Comparison of ENCODE assay signal across 8 mouse cellular contexts in the genomic region with DNA sequence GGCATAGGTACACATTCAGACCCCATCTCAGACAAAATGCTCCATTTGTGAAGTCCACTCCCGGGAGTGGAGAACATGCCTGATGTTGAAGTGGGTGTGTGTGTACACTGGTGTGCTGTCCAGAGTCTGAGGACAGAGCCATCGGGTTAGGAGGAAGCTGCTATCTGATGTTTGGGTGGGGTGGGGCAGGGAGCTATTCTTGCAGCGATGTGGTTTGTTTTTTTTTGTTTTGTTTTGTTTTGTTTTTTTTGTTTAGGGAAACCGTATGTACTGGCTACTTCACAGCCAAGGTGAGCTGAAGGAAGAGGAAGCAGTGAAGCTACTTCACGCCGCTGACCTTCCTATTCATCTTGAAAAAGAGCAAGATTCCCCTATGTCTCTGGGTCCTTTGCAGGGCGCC. TPM values are rescaled to one million over a fixed set of nuclear protein-coding genes. Genes with fewer than 3 reads are reported as not detected.
DNase-seq lines count a peak whose midpoint lies in the region; ATAC-seq and TF ChIP-seq lines count a peak whose summit lies in the region.

No protein-coding gene starts in this region.

- WGBS in lung, embryonic 14.5 days, result 4% methylated on average over 7 of the region's 7 CpGs
- 13% methylated on average over 7 of the region's 7 CpGs for WGBS in limb, embryonic 11.5 days
- WGBS in midbrain, postnatal 0 days, result 8% methylated on average over 7 of the region's 7 CpGs

- DNase-seq in lung, embryonic 14.5 days, result no peak
- no peak for DNase-seq in lung, postnatal 14 days
- DNase-seq in limb, embryonic 11.5 days (ENCODE audit: low spot score), result no peak
- DNase-seq in midbrain, postnatal 0 days (ENCODE audit: low spot score), result no peak
- no peak for DNase-seq in cerebellum, postnatal 10 days
- DNase-seq in retina, postnatal 1 day, result no peak
- no peak for DNase-seq in embryo, embryonic 9.5 days (ENCODE audit: extremely low spot score)

- H3K9me3 ChIP-seq in lung, embryonic 14.5 days (ENCODE audit: low read depth, low read length), result no peaks in the 10 kb centered on the region
- H3K9me3 ChIP-seq in erythroblast, embryonic 14.5 days (ENCODE audit: control insufficient read depth, low read length), result no peaks in the 10 kb centered on the region
- no peaks in the 10 kb centered on the region for H3K9me3 ChIP-seq in limb, embryonic 11.5 days (ENCODE audit: control insufficient read depth, low read length)
- no peaks in the 10 kb centered on the region for H3K9me3 ChIP-seq in midbrain, postnatal 0 days (ENCODE audit: low read length)

- no peaks in the 10 kb centered on the region for H3K36me3 ChIP-seq in lung, embryonic 14.5 days (ENCODE audit: insufficient read depth)
- H3K36me3 ChIP-seq in erythroblast, embryonic 14.5 days (ENCODE audit: control insufficient read depth), result peaks cover 8% of the 10 kb centered on the region
- H3K36me3 ChIP-seq in limb, embryonic 11.5 days (ENCODE audit: control insufficient read depth, insufficient read depth, low read length), result no peaks in the 10 kb centered on the region
- H3K36me3 ChIP-seq in midbrain, postnatal 0 days (ENCODE audit: insufficient read depth, low read length), result no peaks in the 10 kb centered on the region

- H3K4me3 ChIP-seq in lung, embryonic 14.5 days (ENCODE audit: low read depth, low read length), result peak overlapping the region; percentile 94
- peak overlapping the region; percentile 89 for H3K4me3 ChIP-seq in erythroblast, embryonic 14.5 days (replicated peaks)
- peak overlapping the region; percentile 92 for H3K4me3 ChIP-seq in limb, embryonic 11.5 days (ENCODE audit: low read depth, low read length)
- H3K4me3 ChIP-seq in midbrain, postnatal 0 days (ENCODE audit: low read depth, low read length), result peak overlapping the region; percentile 80

- peak overlapping the region; percentile 88; the same call in 1 of the 2 replicates for H3K27ac ChIP-seq in lung, embryonic 14.5 days (ENCODE audit: low read depth)
- no peak overlapping the region for H3K27ac ChIP-seq in limb, embryonic 11.5 days (replicated peaks; ENCODE audit: low read depth, low read length)
- peak overlapping the region; percentile 84; the same call in 1 of the 2 replicates for H3K27ac ChIP-seq in midbrain, postnatal 0 days (ENCODE audit: low read depth, low read length)

- H3K4me2 ChIP-seq in lung, embryonic 14.5 days, result peak overlapping the region; percentile 68
- peak overlapping the region; percentile 78 for H3K4me2 ChIP-seq in limb, embryonic 11.5 days (ENCODE audit: low read depth, severe bottlenecking)
- H3K4me2 ChIP-seq in midbrain, postnatal 0 days (ENCODE audit: low read depth, low read length, poor library complexity, severe bottlenecking), result peak overlapping the region; percentile 68

- no peak for TF ChIP-seq CTCF in lung, embryonic 14.5 days (IDR thresholded peaks at IDR 0.05; ENCODE audit: low read depth)
- no peak for TF ChIP-seq CTCF in midbrain, postnatal 0 days (IDR thresholded peaks at IDR 0.05)

- H3K27me3 ChIP-seq in lung, embryonic 14.5 days (ENCODE audit: insufficient read depth, low read length), result no peaks in the 10 kb centered on the region
- H3K27me3 ChIP-seq in erythroblast, embryonic 14.5 days (ENCODE audit: control insufficient read depth), result no peaks in the 10 kb centered on the region
- H3K27me3 ChIP-seq in limb, embryonic 11.5 days (ENCODE audit: control insufficient read depth, insufficient read depth, low read length), result no peaks in the 10 kb centered on the region
- H3K27me3 ChIP-seq in midbrain, postnatal 0 days (ENCODE audit: insufficient read depth, low read length), result no peaks in the 10 kb centered on the region

- no peak for ATAC-seq in lung, embryonic 14.5 days (ENCODE audit: insufficient read depth)
- no peak for ATAC-seq in limb, embryonic 11.5 days (ENCODE audit: insufficient number of reproducible peaks, low FRiP score, low TSS enrichment, low read depth)
- no peak for ATAC-seq in midbrain, postnatal 0 days (ENCODE audit: low FRiP score)

- peak overlapping the region; percentile 93 for H3K9ac ChIP-seq in lung, embryonic 14.5 days
- peak overlapping the region; percentile 96 for H3K9ac ChIP-seq in limb, embryonic 11.5 days (ENCODE audit: low read length)
- peak overlapping the region; percentile 91 for H3K9ac ChIP-seq in midbrain, postnatal 0 days (replicated peaks; ENCODE audit: low read length, poor library complexity, severe bottlenecking)

- no peaks in the 10 kb centered on the region for H3K4me1 ChIP-seq in lung, embryonic 14.5 days (ENCODE audit: insufficient read depth)
- peaks cover 42% of the 10 kb centered on the region for H3K4me1 ChIP-seq in erythroblast, embryonic 14.5 days (ENCODE audit: control insufficient read depth)
- H3K4me1 ChIP-seq in limb, embryonic 11.5 days (ENCODE audit: control insufficient read depth, insufficient read depth, low read length), result peaks cover 3% of the 10 kb centered on the region; the same call in 1 of the 2 replicates
- H3K4me1 ChIP-seq in midbrain, postnatal 0 days (ENCODE audit: insufficient read depth, low read length), result peaks cover 10% of the 10 kb centered on the region; the same call in 1 of the 2 replicates

RNA-seq across cellular contexts. Expression of gene Stk38, which starts 1.0 kb away (rescaled TPM):
- polyA plus RNA-seq in lung, embryonic 14.5 days (2014; fragmentation: Nextera tagmentation; extraction: Ambion mirVana), result 103 and 104 TPM in 2 replicates
- 4.2 and 4.4 TPM in 2 replicates for polyA plus RNA-seq in erythroblast, embryonic 14.5 days (2012)
- polyA plus RNA-seq in limb, embryonic 11.5 days (2014; fragmentation: Nextera tagmentation; extraction: Ambion mirVana), result 125 and 127 TPM in 2 replicates
- total RNA-seq in midbrain, postnatal 0 days (2014; rRNA removed), result 44.2 and 58.1 TPM in 2 replicates
- 42.1 and 47.9 TPM in 2 replicates for polyA plus RNA-seq in midbrain, postnatal 0 days (2015; fragmentation: Nextera tagmentation; extraction: Ambion mirVana)

RNA-seq across cellular contexts. Expression of gene Srsf3, which starts 25.6 kb away (rescaled TPM):
- 716 and 730 TPM in 2 replicates for polyA plus RNA-seq in lung, embryonic 14.5 days (2014; fragmentation: Nextera tagmentation; extraction: Ambion mirVana)
- polyA plus RNA-seq in erythroblast, embryonic 14.5 days (2012), result 3.2 and 16.8 TPM in 2 replicates
- polyA plus RNA-seq in limb, embryonic 11.5 days (2014; fragmentation: Nextera tagmentation; extraction: Ambion mirVana), result 872 and 879 TPM in 2 replicates
- total RNA-seq in midbrain, postnatal 0 days (2014; rRNA removed), result 119 and 193 TPM in 2 replicates
- 284 and 296 TPM in 2 replicates for polyA plus RNA-seq in midbrain, postnatal 0 days (2015; fragmentation: Nextera tagmentation; extraction: Ambion mirVana)

RNA-seq across cellular contexts. Expression of gene Kctd20, which starts 55.1 kb away (rescaled TPM):
- 89.4 and 91.5 TPM in 2 replicates for polyA plus RNA-seq in lung, embryonic 14.5 days (2014; fragmentation: Nextera tagmentation; extraction: Ambion mirVana)
- 11.3 and 19.7 TPM in 2 replicates for polyA plus RNA-seq in erythroblast, embryonic 14.5 days (2012)
- polyA plus RNA-seq in limb, embryonic 11.5 days (2014; fragmentation: Nextera tagmentation; extraction: Ambion mirVana), result 106 and 114 TPM in 2 replicates
- 60.0 and 64.9 TPM in 2 replicates for total RNA-seq in midbrain, postnatal 0 days (2014; rRNA removed)
- 63.2 and 63.8 TPM in 2 replicates for polyA plus RNA-seq in midbrain, postnatal 0 days (2015; fragmentation: Nextera tagmentation; extraction: Ambion mirVana)

Comparison
In these comparisons a context has a peak if more than half of its experiments do, and no peak if none do; other contexts are left out.
1. RNA of gene Srsf3, which starts 25.6 kb away (polyA plus RNA-seq): 872 to 879 TPM in limb, embryonic 11.5 days, 716 to 730 TPM in lung, embryonic 14.5 days and 284 to 296 TPM in midbrain, postnatal 0 days; 3.2 to 16.8 TPM in erythroblast, embryonic 14.5 days; every median in the first group is over 10 times any median in the second.
2. Peak in every context shown above with its lines, with median percentiles within 50 percentile points of each other: H3K4me2 ChIP-seq, H3K4me3 ChIP-seq and H3K9ac ChIP-seq.